Mouse (Mus musculus): Measurements from ENCODE around the gene Vmn1r62. TPM values are rescaled to one million over a fixed set of nuclear protein-coding genes. Genes with fewer than 3 reads are reported as not detected.
"Not testable (repeated sequence)": the region's sequence is repeated elsewhere in the genome, so short reads cannot be mapped to it uniquely, and the experiment has no call there.

Vmn1r62 gene
- not detected for total RNA-seq (2022)

DNA sequence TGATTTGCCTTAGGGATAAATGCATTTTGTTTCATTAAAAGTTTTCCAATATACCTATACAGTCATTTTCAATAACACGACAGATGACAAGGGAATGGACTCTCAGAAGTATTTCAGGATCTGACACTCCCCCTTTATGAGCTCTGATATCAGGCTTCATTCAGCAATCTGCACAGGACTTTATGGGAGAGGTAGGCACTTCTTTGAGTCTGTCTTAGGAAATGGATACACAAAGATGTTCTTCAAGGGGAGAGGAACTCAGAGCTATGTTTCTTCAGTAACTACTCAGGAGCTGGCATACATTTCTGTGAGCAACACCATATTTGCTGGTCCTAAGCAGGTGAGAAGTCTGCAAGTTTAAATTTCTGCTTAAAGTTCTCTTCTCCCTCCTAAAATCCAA, at the start of gene Vmn1r62:
Gene Vmn1r62 (plus strand): TSS at position 301 of the 400 bp plus-strand sequence.
- not testable (repeated sequence) for DNase-seq (ENCODE audit: low spot score in 2 of 2)

Other genes starting within 250 kb of the Vmn1r62 start
- not detected for gene Vmn1r59, start 216.9 kb upstream of the Vmn1r62 start, total RNA-seq (2022)
- not detected for gene Vmn2r28, start 179.7 kb upstream of the Vmn1r62 start, total RNA-seq (2022)
- not detected for gene Vmn1r60, start 126.3 kb upstream of the Vmn1r62 start, total RNA-seq (2022)
- not detected for gene Vmn1r61, start 60.3 kb upstream of the Vmn1r62 start, total RNA-seq (2022)
- gene Vmn1r63, start 131.8 kb downstream of the Vmn1r62 start, total RNA-seq (2022): not detected
- gene Vmn1r64, start 210.9 kb downstream of the Vmn1r62 start, total RNA-seq (2022): not detected

Data from gastrocnemius, adult 8-10 months (tissue).